Mouse (Mus musculus): Measurements from ENCODE around the gene 6030458C11Rik.

GRCm38 (mm10) chr15:12858645-12859044 is 34.2 kb upstream of the 6030458C11Rik start:
- TF ChIP-seq CTCF (IDR thresholded peaks at IDR 0.05; ENCODE audit: low read depth, low read length) (no peak), POLR2A (IDR thresholded peaks at IDR 0.05; ENCODE audit: extremely low read depth, insufficient read depth, low read length) (no peak)

All from liver, adult 2 months (tissue).